Mouse (Mus musculus): ENCODE data around the gene Dyx1c1.

The Dyx1c1 gene

DNA sequence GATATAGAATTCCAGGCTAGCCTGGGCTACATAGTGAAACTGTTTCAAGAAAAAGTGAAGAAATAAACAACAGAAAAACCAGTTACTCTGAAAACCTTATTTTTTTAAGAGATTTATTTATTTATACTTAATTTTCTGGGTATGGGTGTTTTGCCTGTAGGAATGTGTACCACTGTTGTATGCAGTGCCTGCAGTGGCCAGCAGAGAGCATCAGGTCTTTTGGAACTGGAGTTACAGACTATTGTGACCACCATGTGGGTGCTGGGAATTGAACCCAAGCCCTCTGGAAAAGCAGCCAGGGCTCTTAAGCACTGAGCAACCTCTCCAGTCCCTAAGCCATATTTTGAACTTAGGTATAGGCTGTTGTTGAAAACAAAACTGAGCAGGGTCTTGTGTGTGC is 14.4 kb downstream of the Dyx1c1 start:
- DNase-seq (ENCODE audit: inconsistent ontology term), result no peak

DNA sequence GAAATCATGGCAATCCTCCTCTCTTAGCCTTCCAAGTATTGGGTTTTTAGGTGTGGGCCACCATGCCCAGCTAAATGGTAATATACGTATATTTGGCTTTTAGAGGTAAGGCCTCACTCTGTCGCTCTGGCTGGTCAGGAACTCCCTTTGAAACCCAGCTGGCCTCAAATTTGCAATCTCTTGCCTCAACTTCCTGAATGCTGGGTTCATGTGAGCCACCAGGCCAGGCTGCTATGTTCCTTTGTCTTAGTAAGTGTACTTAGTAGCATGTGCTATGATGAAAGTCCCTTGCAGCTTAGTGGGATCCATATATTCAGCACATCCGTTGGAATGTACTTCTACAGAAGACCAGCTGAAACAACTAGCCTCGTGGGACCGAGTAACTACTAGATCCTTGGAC is 16.1 kb downstream of the Dyx1c1 start:
- DNase-seq (ENCODE audit: inconsistent ontology term), result no peak

DNA sequence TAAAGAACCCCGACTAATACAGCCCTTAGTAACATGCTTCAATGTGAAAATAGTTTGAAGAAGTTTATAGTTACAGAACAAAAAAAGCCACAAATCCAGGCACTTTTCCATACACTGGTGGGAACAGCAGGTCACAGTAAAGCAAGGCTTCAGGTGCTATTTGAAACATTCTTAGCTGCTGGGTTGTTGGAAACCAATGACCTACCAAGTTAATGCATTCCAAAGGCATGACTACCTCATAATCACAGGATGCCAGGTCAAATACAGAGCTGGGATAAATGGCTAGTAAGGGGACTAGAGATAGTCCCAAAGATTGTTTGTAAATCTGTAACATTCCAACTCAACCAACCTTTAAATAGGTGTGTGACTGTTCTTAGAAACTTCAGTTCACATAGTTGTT is 16.7 kb downstream of the Dyx1c1 start:
- peak; percentile 20 for DNase-seq (ENCODE audit: inconsistent ontology term)

DNA sequence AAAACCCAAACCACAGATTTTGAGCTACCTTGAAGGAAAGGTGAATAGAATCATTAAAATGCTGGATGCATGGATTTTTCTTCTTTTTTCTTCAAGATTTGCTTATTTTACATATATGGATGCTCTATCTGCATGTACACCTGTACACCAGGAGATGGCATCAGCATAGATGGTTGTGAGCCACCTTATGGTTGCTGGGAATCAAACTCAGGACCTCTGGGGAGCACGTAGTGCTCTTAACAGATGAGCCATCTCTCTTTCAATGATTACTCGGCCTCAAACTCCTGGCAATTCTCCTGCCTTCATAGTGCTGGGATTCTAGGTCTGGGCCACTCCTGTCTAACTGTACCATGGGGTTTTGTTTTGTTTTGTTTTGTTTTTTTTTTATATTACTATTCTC is 24.5 kb downstream of the Dyx1c1 start:
- DNase-seq (ENCODE audit: inconsistent ontology term), result no peak

DNA sequence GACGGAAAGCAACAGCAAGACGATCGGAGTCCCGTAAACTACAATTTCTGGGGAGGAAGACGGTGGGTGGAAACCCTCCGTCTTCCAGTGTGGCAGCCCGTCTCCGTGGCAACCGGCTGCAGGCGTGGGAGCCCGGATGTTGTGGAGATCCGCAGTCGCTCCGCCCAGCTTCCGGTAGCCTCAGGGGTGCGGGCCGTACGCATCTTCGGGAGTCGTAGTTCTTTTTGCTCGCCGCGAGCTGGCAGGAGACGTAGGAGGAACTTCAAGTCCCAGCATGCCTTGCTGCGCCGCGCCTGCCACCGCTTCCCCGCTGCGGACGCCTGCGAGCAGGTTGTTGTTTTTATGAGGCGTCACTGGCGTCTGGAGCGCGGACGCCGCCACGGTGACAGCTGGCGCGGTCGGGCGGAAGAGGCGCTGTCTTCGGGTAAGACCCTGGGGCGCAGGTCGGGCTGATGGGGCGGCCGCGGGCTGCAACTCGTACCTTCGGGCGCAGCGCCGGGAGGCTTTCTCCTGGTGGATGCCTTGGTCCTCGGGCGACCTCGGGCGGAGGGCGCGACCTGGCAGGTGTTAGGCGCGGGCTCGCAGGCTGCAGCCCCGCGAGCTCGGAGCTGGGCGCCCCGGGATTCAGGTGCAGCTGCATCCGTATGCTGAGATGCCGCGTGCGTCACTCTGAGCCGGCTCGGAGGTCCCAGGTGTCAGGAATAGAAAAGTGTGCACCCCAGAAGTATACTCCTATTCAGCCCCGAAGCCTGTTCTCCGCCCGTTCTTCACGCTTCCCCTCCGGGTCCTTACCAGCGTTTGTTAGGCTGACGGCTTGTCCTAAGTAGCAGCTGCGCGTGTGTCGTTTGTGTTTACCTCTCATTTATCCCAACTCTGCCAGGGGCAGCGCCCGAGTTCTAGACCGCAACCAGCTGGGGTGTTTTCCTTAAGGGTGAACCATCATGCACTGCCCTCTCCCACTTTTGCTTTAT is 26.9 kb downstream of the Dyx1c1 start, which contains the start of the genes Ccpg1os and Ccpg1:
Gene Ccpg1os, minus strand, starts transcription at position 133 of the 971 bp plus-strand sequence.
Gene Ccpg1, plus strand, starts transcription at position 180 of the 971 bp plus-strand sequence.
- peak; percentile 96 for DNase-seq (ENCODE audit: inconsistent ontology term)

DNA sequence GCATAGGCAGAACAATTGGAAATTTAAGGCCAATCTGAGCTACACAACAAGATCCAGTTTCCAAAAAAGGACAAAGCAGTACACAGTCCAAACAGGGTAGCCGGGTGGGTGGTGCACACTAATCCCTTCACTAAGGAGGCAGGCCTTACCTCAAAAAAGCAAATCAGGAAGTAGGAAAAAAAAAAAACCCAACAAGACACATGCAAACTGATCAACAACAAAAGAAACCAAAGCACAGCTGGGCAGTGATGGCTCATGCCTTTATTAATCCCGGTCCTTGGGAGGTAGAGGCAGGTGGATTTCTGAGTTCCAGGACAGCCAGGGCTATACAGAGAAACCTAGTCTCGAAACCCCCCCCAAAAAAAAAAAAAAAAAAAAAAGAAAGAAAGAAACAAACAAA is 29.1 kb downstream of the Dyx1c1 start:
- no peak for DNase-seq (ENCODE audit: inconsistent ontology term)

DNA sequence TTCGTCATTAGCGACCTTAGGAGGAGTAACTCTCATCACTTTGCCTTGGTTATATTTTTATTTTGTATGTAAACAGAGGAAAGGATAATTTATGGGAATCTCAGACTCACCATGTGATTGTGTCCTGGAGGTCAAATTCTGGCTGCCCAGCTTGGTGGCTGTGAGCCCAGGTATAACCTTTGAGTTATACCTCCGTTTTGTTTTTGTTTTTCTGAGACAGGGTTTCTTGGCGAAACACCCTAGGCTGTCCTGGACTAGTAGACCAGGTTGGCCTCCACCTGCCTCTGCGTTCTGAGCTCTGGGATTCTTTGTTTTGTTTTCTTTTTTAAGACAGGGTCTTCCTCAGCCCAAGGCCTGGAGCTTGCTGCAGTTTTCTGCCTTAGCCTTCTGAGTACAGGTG is 30.1 kb downstream of the Dyx1c1 start:
- no peak for DNase-seq (ENCODE audit: inconsistent ontology term)

DNA sequence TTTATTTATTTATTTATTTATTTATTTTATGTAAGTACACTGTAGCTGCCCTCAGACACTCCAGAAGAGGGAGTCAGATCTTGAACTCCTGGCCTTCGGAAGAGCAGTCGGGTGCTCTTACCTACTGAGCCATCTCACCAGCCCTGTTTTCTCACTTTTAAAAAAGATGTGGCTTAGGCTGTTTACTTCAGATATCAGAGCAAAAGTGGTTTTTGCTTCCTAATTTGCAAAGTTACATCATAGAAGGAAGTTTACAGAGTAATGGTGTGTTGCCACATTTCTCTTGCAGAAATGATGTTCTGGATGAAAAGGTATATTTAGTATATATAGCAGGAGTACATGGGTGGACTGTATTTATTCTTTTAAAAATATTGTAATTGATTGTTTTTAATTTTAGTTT is 32.8 kb downstream of the Dyx1c1 start:
- no peak for DNase-seq (ENCODE audit: inconsistent ontology term)

DNA sequence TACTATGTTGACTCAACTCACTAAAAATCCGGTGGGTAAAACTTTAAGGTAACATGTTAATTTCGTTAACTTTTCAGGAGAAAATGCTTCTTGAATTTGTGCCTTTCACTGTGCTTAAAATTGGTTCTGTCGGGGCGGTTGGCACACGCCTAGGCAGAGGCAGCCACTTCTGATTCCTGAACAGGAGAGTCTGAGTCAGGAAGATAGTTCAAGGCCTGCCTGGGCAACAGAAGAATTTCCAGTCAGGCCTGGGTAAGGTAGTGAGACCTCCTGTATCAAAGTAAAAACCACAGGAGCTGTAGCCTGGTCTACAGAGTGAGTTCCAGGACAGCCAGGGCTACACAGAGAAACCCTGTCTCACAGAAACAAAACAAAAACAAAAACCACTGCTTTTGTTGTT is 34.0 kb downstream of the Dyx1c1 start:
- DNase-seq (ENCODE audit: inconsistent ontology term), result no peak

DNA sequence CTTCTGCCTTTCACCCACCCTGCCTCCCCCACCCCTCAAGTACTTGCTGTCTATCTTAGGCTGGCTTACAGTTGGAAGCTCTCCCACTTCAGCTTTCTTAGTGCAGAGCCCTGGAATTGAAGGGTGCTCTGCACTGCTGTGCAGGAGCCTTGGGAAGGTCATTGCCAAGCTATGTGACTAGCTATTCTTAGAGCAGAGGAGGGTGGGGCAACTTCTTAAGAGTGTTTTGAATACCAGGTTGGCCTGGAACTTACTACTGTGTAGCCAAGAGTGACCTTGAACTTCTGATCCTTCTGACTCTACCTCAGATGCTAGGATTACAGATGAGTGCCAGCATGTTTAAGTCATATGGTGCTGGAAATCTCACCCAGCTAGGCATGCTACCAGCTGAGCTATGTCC is 37.6 kb downstream of the Dyx1c1 start:
- DNase-seq (ENCODE audit: inconsistent ontology term), result no peak

DNA sequence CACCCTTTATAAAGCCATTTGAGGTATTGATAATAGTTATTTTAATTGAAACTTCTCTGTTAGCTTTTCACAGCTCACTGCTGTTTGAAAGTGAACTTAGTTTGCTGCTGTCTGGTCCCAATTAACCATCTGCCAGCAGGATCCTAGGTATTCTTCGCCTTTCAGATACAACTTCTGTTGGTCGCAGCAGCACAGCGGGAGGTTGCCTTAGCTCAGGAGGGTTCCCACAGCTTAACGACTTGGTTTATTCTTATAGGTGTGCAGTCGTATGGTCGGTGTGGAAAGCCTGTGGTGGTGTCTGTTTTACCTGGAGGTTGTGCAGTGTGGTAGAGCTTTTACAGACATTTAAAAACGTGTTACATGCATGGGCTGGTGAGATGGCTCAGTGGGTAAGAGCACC is 38.2 kb downstream of the Dyx1c1 start:
- no peak for DNase-seq (ENCODE audit: inconsistent ontology term)

DNA sequence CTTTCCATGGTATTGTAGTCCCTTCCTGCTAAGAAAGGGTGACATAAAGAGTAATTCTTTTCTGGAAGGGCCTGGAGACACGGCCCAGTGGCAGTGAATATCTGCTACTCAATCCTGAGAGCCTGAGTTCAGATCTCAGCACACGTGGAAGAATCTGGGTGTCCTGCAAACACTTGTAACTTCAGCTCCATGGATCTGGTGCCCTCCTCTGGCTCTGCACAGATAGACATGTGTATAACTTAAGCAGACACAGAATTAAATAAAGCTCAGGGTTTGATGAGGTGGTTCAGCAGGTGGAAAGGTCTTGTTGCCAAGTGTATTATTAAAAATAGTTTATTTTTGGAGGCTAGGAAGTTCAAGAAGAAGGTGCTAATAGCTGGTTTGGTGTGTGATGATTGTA is 41.9 kb downstream of the Dyx1c1 start:
- DNase-seq (ENCODE audit: inconsistent ontology term), result no peak

DNA sequence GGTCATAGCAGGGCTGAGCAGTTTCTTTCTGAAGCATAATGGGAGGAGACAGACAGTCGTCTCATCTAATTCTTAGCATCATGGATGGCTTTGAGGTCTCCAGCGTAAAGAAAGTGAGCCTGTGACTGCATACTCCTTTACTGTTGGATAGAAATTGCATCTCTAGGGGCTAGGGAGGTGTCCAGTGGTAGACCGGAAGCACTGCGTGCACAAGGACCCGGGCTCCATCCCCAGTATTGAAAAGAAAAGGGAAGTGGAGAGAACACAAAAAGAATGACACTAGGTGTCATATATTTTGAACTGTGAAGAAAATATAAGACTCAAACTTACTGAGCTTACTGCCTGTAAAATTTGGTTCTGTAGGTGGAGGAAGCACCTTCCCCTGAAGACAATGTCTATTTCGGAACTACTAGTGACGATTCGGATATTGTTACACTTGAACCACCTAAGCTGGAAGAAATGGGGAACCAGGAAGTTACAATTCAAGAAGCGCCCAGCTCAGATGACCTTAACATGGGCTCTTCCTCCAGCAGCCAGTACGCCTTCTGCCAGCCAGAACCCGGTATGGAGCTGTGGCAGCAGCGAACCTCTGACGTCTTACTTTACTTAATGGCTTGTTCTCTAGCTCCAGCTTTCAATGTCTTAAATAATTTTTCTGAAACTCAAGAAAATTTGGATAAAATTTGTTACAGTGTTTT is 42.9 kb downstream of the Dyx1c1 start:
- DNase-seq (ENCODE audit: inconsistent ontology term), result no peak

DNA sequence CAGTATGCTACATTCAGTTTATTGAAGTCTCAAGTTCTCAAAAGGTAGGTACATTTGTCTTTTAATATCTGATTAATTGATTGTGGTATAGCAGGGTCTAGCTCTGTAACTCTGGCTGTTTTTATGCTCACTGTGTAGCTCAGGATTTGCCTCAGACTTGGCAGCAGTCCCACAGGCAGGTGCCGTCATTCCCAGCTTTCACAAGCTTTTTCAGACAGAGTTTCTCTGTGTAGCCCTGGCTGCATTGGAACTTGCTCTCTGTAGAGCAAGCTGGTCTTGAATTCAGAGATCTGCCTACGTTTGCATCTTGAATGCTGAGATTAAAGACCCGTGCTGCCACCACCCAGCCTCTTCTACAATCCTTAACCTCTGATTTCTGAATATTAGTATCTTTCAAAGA is 43.6 kb downstream of the Dyx1c1 start:
- no peak for DNase-seq (ENCODE audit: inconsistent ontology term)

DNA sequence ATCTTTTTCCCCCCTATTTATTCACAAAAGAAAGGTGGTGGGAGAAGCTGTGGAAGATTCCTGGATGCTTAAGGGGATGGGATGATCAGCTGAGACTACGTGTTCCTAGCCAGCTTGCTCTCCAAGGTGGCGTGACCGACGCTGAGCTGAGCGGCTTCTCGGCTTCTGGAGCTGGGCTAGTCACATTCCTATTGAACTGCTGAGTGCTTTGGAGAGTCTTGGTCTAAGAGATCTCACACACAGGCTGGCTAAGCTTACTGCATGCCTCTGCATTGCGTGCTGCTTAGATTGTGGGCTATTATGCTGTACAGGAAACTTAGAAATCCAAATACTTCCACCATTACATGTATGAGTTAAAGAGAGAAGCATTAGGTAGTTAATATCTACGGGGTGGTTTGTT is 45.5 kb downstream of the Dyx1c1 start:
- no peak for DNase-seq (ENCODE audit: inconsistent ontology term)

DNA sequence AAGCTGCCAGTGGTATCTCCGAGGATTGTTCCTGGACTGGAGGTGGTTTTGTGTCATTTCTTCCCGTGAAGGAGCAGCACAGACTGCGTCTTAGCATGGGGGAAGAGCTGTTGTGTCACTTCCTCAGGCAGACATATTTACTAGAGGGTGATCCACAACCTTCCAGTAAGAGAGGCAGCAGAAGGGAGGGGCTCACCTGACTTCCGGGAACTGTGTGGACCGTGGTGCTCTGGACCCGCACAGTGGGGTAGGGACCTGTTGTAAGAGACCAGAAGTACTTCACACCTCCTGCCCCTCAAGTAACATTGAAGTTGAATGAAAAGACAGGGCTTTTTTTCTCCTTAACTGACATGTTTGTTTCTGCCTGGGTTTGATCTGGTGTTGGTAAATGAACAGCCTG is 46.5 kb downstream of the Dyx1c1 start:
- no peak for DNase-seq (ENCODE audit: inconsistent ontology term)

DNA sequence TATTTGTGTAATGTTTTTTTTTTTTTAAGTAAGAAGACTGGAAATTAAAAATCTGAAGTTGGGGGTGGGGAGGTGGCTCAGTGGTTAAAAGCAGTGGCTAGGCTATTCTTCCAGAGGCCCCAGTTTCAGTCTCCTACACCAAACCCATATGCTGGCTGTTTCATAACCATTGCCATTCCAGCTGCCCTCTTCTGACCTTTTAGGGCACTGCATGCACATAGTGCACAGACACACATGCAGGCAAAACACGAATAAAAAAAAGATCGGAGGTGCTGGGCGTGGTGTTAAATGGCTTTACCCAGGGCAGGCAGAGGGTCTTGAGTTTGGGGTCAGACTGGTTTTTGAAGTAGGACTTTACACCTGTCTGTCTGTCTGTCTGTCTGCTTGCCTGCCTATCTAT is 47.6 kb downstream of the Dyx1c1 start:
- DNase-seq (ENCODE audit: inconsistent ontology term), result no peak

DNA sequence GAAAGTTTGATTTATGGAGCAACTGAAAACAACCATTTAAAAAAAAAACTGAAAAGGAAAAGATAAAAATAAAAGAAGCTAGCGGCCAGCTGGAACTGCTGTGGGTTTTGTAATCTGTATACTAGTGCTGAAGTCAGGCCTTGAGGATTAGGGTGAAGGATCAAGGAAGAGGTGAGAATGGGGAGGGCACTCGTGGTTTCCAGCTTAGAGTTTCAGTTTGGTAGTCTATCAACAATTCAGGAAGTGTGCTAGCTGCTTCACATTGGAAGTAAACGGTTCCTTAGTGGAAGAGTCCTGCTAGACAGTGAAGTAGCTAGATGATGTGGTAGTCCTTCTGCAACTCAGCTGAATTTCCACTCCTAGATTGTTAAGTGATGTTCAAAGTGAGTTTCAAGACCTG is 49.8 kb downstream of the Dyx1c1 start:
- DNase-seq (ENCODE audit: inconsistent ontology term), result no peak

DNA sequence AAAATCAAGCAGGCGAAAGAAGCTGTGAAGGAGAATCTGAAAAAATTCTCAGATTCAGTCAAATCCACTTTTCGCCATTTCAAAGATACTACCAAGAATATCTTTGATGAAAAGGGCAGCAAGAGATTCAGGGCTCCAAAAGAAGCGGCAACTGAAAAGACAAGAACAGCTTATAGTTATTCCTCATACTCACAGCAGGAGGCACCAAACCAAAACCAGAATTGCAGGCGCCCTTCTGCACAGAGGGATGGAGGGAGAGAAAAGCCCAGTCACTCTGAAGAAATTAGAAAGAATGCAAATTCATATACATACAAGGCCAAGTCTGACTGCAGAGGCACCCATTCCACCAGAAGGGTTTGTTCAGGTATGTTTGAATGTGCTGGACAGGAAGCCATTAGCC is 54.0 kb downstream of the Dyx1c1 start:
- no peak for DNase-seq (ENCODE audit: inconsistent ontology term)

DNA sequence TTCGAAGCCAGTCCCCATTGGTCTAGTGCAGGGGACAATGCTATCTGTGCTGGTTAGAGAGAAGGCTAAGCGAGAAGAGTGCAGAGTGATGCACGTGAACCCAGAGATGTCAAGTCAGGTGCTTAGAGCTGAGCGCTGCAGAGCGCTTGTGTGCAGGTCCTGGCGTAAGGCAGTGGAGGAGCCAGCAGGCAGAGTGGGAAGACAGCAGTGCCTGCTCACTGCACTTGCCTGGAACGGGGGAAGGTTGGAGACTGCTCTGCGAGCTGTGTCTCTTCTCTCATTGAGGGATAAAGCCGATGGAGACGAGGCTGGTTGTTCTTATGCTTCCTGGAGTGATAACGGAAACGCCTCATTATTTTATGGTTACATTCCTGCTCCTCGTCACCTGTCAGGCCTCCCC is 56.1 kb downstream of the Dyx1c1 start:
- DNase-seq (ENCODE audit: inconsistent ontology term), result no peak

DNA sequence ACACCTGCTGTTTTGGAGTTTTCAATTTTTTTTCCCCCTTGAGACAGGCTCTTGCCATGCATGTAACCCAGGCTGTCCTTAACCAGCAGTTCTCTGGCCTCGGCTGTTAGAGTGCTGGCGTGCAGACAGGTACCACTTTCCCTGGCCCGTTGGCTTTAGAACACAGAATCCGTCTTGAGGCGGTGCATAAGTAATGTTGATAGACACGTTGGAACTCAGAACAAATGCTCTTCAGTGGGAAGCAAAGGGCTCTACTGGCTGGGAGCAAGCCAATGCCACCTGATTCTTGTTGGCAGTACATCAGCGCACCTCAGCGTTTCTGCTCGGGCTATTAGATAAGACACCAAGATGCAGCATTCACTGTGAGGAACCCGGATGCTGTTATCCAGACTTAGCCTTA is 61.3 kb downstream of the Dyx1c1 start:
- no peak for DNase-seq (ENCODE audit: inconsistent ontology term)

DNA sequence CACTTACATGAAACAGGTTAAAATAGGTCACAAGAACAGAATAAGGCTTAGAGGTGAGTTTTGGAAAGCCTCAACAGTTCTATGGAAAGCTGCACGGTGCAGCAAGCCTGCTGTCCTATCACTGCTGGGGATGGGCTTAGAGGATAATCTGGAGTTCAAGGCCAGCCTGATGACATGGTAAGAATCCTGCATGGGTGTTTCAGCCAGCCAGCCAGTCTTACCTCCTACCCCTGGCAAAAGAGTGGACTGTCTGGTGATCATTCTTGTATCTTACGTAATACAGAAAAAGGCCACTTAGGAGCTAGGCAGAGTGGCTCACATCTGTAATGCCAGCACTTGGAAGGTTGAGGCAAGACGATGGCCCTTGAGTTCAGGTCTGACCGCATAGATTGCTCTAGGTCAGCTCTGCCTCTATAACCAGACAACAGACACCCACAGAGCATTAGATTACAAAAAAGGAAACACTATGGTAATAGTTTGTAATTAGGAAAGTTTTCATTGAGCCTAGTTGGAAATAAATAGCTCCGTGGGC is 62.0 kb downstream of the Dyx1c1 start:
- no peak for DNase-seq (ENCODE audit: inconsistent ontology term)

All from Muller cell, postnatal 12 days (primary cell).